Mouse (Mus musculus): ENCODE measurements at regions not wholly inside any gene's neighbourhood (a gene's known extent, or its start where the extent isn't known, plus 50 kb on each side); places are given as distances from the start of the nearest gene placed in this dataset.
A peak's percentile ranks its signal among the peaks of the same experiment; 100 is the strongest.

- no peak overlapping the region for H3K4me3 ChIP-seq (replicated peaks; ENCODE audit: low read length)
- no peaks in the 10 kb centered on the region for H3K27me3 ChIP-seq (replicated peaks; ENCODE audit: control insufficient read depth, insufficient read depth, low read length)
- no peak overlapping the region for H3K9ac ChIP-seq (replicated peaks; ENCODE audit: low read depth, low read length)
- H3K27ac ChIP-seq (ENCODE audit: low read length): no peak overlapping the region
- H3K9me3 ChIP-seq (ENCODE audit: control insufficient read depth, low read length): no peaks in the 10 kb centered on the region
- H3K36me3 ChIP-seq (ENCODE audit: control insufficient read depth, insufficient read depth): no peaks in the 10 kb centered on the region
- WGBS: 55% methylated on average over 5 of the region's 5 CpGs
- H3K4me1 ChIP-seq (replicated peaks; ENCODE audit: control insufficient read depth, insufficient read depth, low read length): no peaks in the 10 kb centered on the region
- no peak overlapping the region for H3K4me2 ChIP-seq (ENCODE audit: low read length)
- no peak for ATAC-seq
These were observed 144.6 kb upstream of the Nlrp1b start for GRCm38 (mm10) chr11:71375132-71375531.

- H3K27ac ChIP-seq (ENCODE audit: low read length): no peak overlapping the region
- WGBS: 82% methylated on average over 4 of the region's 4 CpGs
These were observed 157.9 kb upstream of the Nlrp1b start for GRCm38 (mm10) chr11:71388411-71388810.

GRCm38 (mm10) chr11:71389659-71390058, 159.1 kb upstream of the Nlrp1b start:
- H3K27me3 ChIP-seq (replicated peaks; ENCODE audit: control insufficient read depth, insufficient read depth, low read length): no peaks in the 10 kb centered on the region
- no peaks in the 10 kb centered on the region for H3K9me3 ChIP-seq (ENCODE audit: control insufficient read depth, low read length)
- ATAC-seq: peak; percentile 84
- peak overlapping the region; percentile 44 for H3K9ac ChIP-seq (replicated peaks; ENCODE audit: low read depth, low read length)
- H3K27ac ChIP-seq (ENCODE audit: low read length): peak overlapping the region; percentile 61
- peak overlapping the region; percentile 38 for H3K4me2 ChIP-seq (ENCODE audit: low read length)
- no peaks in the 10 kb centered on the region for H3K36me3 ChIP-seq (ENCODE audit: control insufficient read depth, insufficient read depth)
- H3K4me1 ChIP-seq (replicated peaks; ENCODE audit: control insufficient read depth, insufficient read depth, low read length): peaks cover 13% of the 10 kb centered on the region
- 13% methylated on average over 7 of the region's 7 CpGs for WGBS
- 0 out of 2 replicates have a peak overlapping the region, but pooled peaks have one; percentile 5 for H3K4me3 ChIP-seq (replicated peaks; ENCODE audit: low read length)

More at GRCm38 (mm10) chr11:71388411-71388810, 157.9 kb upstream of the Nlrp1b start:
- Histone ChIP-seq H3K9ac (replicated peaks; ENCODE audit: low read depth, low read length) (no peak overlapping the region), H3K36me3 (ENCODE audit: control insufficient read depth, insufficient read depth) (no peaks in the 10 kb centered on the region), H3K4me1 (replicated peaks; ENCODE audit: control insufficient read depth, insufficient read depth, low read length) (peaks cover 11% of the 10 kb centered on the region), H3K4me2 (ENCODE audit: low read length) (no peak overlapping the region), H3K4me3 (replicated peaks; ENCODE audit: low read length) (no peak overlapping the region), H3K27me3 (replicated peaks; ENCODE audit: control insufficient read depth, insufficient read depth, low read length) (no peaks in the 10 kb centered on the region), H3K9me3 (ENCODE audit: control insufficient read depth, low read length) (no peaks in the 10 kb centered on the region)
- no peak for ATAC-seq

- ATAC-seq: no peak
- WGBS: 48% methylated on average over 3 of the region's 3 CpGs
- no peak overlapping the region for H3K4me2 ChIP-seq (ENCODE audit: low read length)
- peaks cover 13% of the 10 kb centered on the region for H3K4me1 ChIP-seq (replicated peaks; ENCODE audit: control insufficient read depth, insufficient read depth, low read length)
- no peaks in the 10 kb centered on the region for H3K36me3 ChIP-seq (ENCODE audit: control insufficient read depth, insufficient read depth)
- no peak overlapping the region for H3K4me3 ChIP-seq (replicated peaks; ENCODE audit: low read length)
- no peaks in the 10 kb centered on the region for H3K9me3 ChIP-seq (ENCODE audit: control insufficient read depth, low read length)
- H3K9ac ChIP-seq (replicated peaks; ENCODE audit: low read depth, low read length): no peak overlapping the region
- no peaks in the 10 kb centered on the region for H3K27me3 ChIP-seq (replicated peaks; ENCODE audit: control insufficient read depth, insufficient read depth, low read length)
- H3K27ac ChIP-seq (ENCODE audit: low read length): no peak overlapping the region; the same call in 1 of the 2 replicates
These were observed 159.6 kb upstream of the Nlrp1b start for GRCm38 (mm10) chr11:71390151-71390550.

GRCm38 (mm10) chr11:71390616-71391015, 160.1 kb upstream of the Nlrp1b start:
- no peaks in the 10 kb centered on the region for H3K9me3 ChIP-seq (ENCODE audit: control insufficient read depth, low read length)
- no peak overlapping the region for H3K4me2 ChIP-seq (ENCODE audit: low read length)
- H3K4me3 ChIP-seq (replicated peaks; ENCODE audit: low read length): no peak overlapping the region
- 71% methylated on average over 3 of the region's 3 CpGs for WGBS
- no peak overlapping the region for H3K9ac ChIP-seq (replicated peaks; ENCODE audit: low read depth, low read length)
- peaks cover 16% of the 10 kb centered on the region for H3K4me1 ChIP-seq (replicated peaks; ENCODE audit: control insufficient read depth, insufficient read depth, low read length)
- no peaks in the 10 kb centered on the region for H3K36me3 ChIP-seq (ENCODE audit: control insufficient read depth, insufficient read depth)
- no peak overlapping the region for H3K27ac ChIP-seq (ENCODE audit: low read length)
- no peak for ATAC-seq
- no peaks in the 10 kb centered on the region for H3K27me3 ChIP-seq (replicated peaks; ENCODE audit: control insufficient read depth, insufficient read depth, low read length)

GRCm38 (mm10) chr11:71393406-71393805, 162.9 kb upstream of the Nlrp1b start:
- no peaks in the 10 kb centered on the region for H3K9me3 ChIP-seq (ENCODE audit: control insufficient read depth, low read length)
- H3K9ac ChIP-seq (replicated peaks; ENCODE audit: low read depth, low read length): no peak overlapping the region
- no peak overlapping the region for H3K4me2 ChIP-seq (ENCODE audit: low read length)
- H3K27ac ChIP-seq (ENCODE audit: low read length): no peak overlapping the region
- no peak overlapping the region for H3K4me3 ChIP-seq (replicated peaks; ENCODE audit: low read length)
- H3K27me3 ChIP-seq (replicated peaks; ENCODE audit: control insufficient read depth, insufficient read depth, low read length): no peaks in the 10 kb centered on the region
- whole genome bisulfite sequencing: 43% methylated on average over 5 of the region's 5 CpGs
- no peak for ATAC-seq
- H3K4me1 ChIP-seq (replicated peaks; ENCODE audit: control insufficient read depth, insufficient read depth, low read length): peaks cover 18% of the 10 kb centered on the region
- no peaks in the 10 kb centered on the region for H3K36me3 ChIP-seq (ENCODE audit: control insufficient read depth, insufficient read depth)

GRCm38 (mm10) chr11:71395023-71395422, 164.5 kb upstream of the Nlrp1b start:
- no peaks in the 10 kb centered on the region for H3K27me3 ChIP-seq (replicated peaks; ENCODE audit: control insufficient read depth, insufficient read depth, low read length)
- no peak for ATAC-seq
- no peak overlapping the region for H3K4me3 ChIP-seq (replicated peaks; ENCODE audit: low read length)
- no peaks in the 10 kb centered on the region for H3K36me3 ChIP-seq (ENCODE audit: control insufficient read depth, insufficient read depth)
- WGBS: 36% methylated on average over 4 of the region's 4 CpGs
- H3K4me1 ChIP-seq (replicated peaks; ENCODE audit: control insufficient read depth, insufficient read depth, low read length): peaks cover 8% of the 10 kb centered on the region
- no peak overlapping the region for H3K27ac ChIP-seq (ENCODE audit: low read length)
- no peaks in the 10 kb centered on the region for H3K9me3 ChIP-seq (ENCODE audit: control insufficient read depth, low read length)
- H3K9ac ChIP-seq (replicated peaks; ENCODE audit: low read depth, low read length): no peak overlapping the region
- H3K4me2 ChIP-seq (ENCODE audit: low read length): no peak overlapping the region

- H3K27ac ChIP-seq (ENCODE audit: low read length): no peak overlapping the region
- H3K4me2 ChIP-seq (ENCODE audit: low read length): no peak overlapping the region
- no peaks in the 10 kb centered on the region for H3K9me3 ChIP-seq (ENCODE audit: control insufficient read depth, low read length)
- WGBS: 67% methylated on average over 1 of the region's 1 CpGs
- no peaks in the 10 kb centered on the region for H3K36me3 ChIP-seq (ENCODE audit: control insufficient read depth, insufficient read depth)
- H3K4me1 ChIP-seq (replicated peaks; ENCODE audit: control insufficient read depth, insufficient read depth, low read length): peaks cover 8% of the 10 kb centered on the region
- H3K4me3 ChIP-seq (replicated peaks; ENCODE audit: low read length): no peak overlapping the region
- no peak overlapping the region for H3K9ac ChIP-seq (replicated peaks; ENCODE audit: low read depth, low read length)
- H3K27me3 ChIP-seq (replicated peaks; ENCODE audit: control insufficient read depth, insufficient read depth, low read length): no peaks in the 10 kb centered on the region
- peak; percentile 23; the same call in 1 of the 2 replicates for ATAC-seq
These were observed 165.1 kb upstream of the Nlrp1b start for GRCm38 (mm10) chr11:71395631-71396030.

- H3K27me3 ChIP-seq (replicated peaks; ENCODE audit: control insufficient read depth, insufficient read depth, low read length): no peaks in the 10 kb centered on the region
- H3K27ac ChIP-seq (ENCODE audit: low read length): no peak overlapping the region
- no peaks in the 10 kb centered on the region for H3K36me3 ChIP-seq (ENCODE audit: control insufficient read depth, insufficient read depth)
- H3K4me2 ChIP-seq (ENCODE audit: low read length): no peak overlapping the region
- H3K9me3 ChIP-seq (ENCODE audit: control insufficient read depth, low read length): no peaks in the 10 kb centered on the region
- H3K4me3 ChIP-seq (replicated peaks; ENCODE audit: low read length): no peak overlapping the region
- no peak overlapping the region for H3K9ac ChIP-seq (replicated peaks; ENCODE audit: low read depth, low read length)
- 95% methylated on average over 2 of the region's 2 CpGs for WGBS
- ATAC-seq: no peak
- peaks cover 5% of the 10 kb centered on the region; the same call in 1 of the 2 replicates for H3K4me1 ChIP-seq (replicated peaks; ENCODE audit: control insufficient read depth, insufficient read depth, low read length)
These were observed 169.8 kb upstream of the Nlrp1b start for GRCm38 (mm10) chr11:71400351-71400750.

Measured in forebrain, embryonic 16.5 days (tissue).